Mouse (Mus musculus) small intestine, adult 2 months (tissue): ENCODE results near the gene Padi2. TPM values are rescaled to one million over a fixed set of nuclear protein-coding genes. Genes with fewer than 3 reads are reported as not detected.

Experiments
- H3K27ac ChIP-seq: fragments of 200-500 bp; 2 replicates; pipeline ENCODE4 v1.5.1; 2012; ENCODE audit warnings: low read depth, low read length, control low read depth, inconsistent platforms; ENCODE audit not compliant: insufficient read depth
- H3K27me3 ChIP-seq: fragments of 200-500 bp; 2 replicates; pipeline ENCODE4 v1.6.1; 2012; ENCODE audit warnings: mild to moderate bottlenecking, moderate library complexity, low read length, inconsistent platforms; ENCODE audit not compliant: control insufficient read depth, insufficient read depth
- H3K36me3 ChIP-seq: fragments of 200-500 bp; 2 replicates; pipeline ENCODE4 v1.6.1; 2012; ENCODE audit warnings: mild to moderate bottlenecking, low read length, control low read depth, inconsistent platforms; ENCODE audit not compliant: control insufficient read depth, insufficient read depth
- H3K4me1 ChIP-seq: fragments of 200-500 bp; 2 replicates; pipeline ENCODE4 v1.6.1; 2012; ENCODE audit warnings: low read length, inconsistent platforms, mixed read lengths; ENCODE audit not compliant: control insufficient read depth, insufficient read depth, insufficient read length
- H3K4me3 ChIP-seq: fragments of 200-500 bp; 2 replicates; pipeline ENCODE4 v1.5.1; 2012; ENCODE audit warnings: low read depth, mild to moderate bottlenecking, control low read depth, inconsistent platforms, low read length, moderate library complexity
- CTCF ChIP-seq: fragments of 200-500 bp; IDR thresholded peaks from 2 replicates; pipeline ENCODE4 v1.5.1; 2012; ENCODE audit warnings: low read depth, mild to moderate bottlenecking, control low read depth, inconsistent platforms, low read length, moderate library complexity, mixed read lengths; ENCODE audit not compliant: insufficient replicate concordance, insufficient read length; ENCODE audit errors: extremely low read depth
- POLR2A ChIP-seq: fragments of 200-500 bp; IDR thresholded peaks from 2 replicates; pipeline ENCODE4 v1.6.1; 2012; ENCODE audit warnings: low read depth, mild to moderate bottlenecking, control low read depth, inconsistent platforms, low read length, moderate library complexity
- WGBS: fragments of 180-500 bp; shearing (Covaris S2); methylation state at CpG from one replicate; pipeline ENCODE4 v1.1.7; 2018; 5-methylcytosine and 5-hydroxymethylcytosine counted together
- polyA plus RNA-seq: library from polyadenylated mRNA; depleted of rRNA; stranded (reverse); fragments of >200 nt; gene quantifications from 2 replicates; pipeline ENCODE4 v1.2.3, GENCODE M21; 2012

The Padi2 gene
- polyA plus RNA-seq, 1 experiment: 2.3 TPM

- H3K36me3 ChIP-seq: no peaks in the 10 kb centered on the region
- no peaks in the 10 kb centered on the region for H3K27me3 ChIP-seq
- 82% methylated on average over 4 of the region's 4 CpGs for WGBS
- H3K4me3 ChIP-seq: peak overlapping the region; percentile 37; the same call in 1 of the 2 replicates
- no peaks in the 10 kb centered on the region for H3K4me1 ChIP-seq
- H3K27ac ChIP-seq: peak overlapping the region; percentile 88
- TF ChIP-seq POLR2A (no peak), CTCF (no peak)
Observed at GRCm38 (mm10) chr4:140945571-140945970, 39.4 kb downstream of the Padi2 start.

GRCm38 (mm10) chr4:140946048-140946447 is 39.9 kb downstream of the Padi2 start:
- Histone ChIP-seq H3K36me3 (no peaks in the 10 kb centered on the region), H3K4me1 (no peaks in the 10 kb centered on the region), H3K4me3 (no peak overlapping the region; the same call in 1 of the 2 replicates), H3K27ac (peak overlapping the region; percentile 16; the same call in 1 of the 2 replicates), H3K27me3 (no peaks in the 10 kb centered on the region)
- 29% methylated on average over 4 of the region's 4 CpGs for WGBS
- no peak for TF ChIP-seq POLR2A
- TF ChIP-seq CTCF: no peak

- Histone ChIP-seq H3K4me1 (peaks cover 3% of the 10 kb centered on the region), H3K36me3 (no peaks in the 10 kb centered on the region), H3K4me3 (no peak overlapping the region), H3K27me3 (no peaks in the 10 kb centered on the region), H3K27ac (peak overlapping the region; percentile 37; the same call in 1 of the 2 replicates)
- TF ChIP-seq CTCF (no peak), POLR2A (no peak)
- 75% methylated on average over 14 of the region's 14 CpGs for WGBS
Observed at GRCm38 (mm10) chr4:140946580-140947205, 40.5 kb downstream of the Padi2 start.

GRCm38 (mm10) chr4:140947487-140948440 is 41.6 kb downstream of the Padi2 start:
- Histone ChIP-seq H3K27ac (peak overlapping the region; percentile 62), H3K36me3 (no peaks in the 10 kb centered on the region), H3K4me1 (peaks cover 4% of the 10 kb centered on the region), H3K27me3 (no peaks in the 10 kb centered on the region), H3K4me3 (no peak overlapping the region)
- 77% methylated on average over 12 of the region's 12 CpGs for WGBS
- no peak for TF ChIP-seq CTCF
- no peak for TF ChIP-seq POLR2A

- WGBS: 46% methylated on average over 6 of the region's 6 CpGs
- H3K36me3 ChIP-seq: no peaks in the 10 kb centered on the region
- H3K27me3 ChIP-seq: no peaks in the 10 kb centered on the region
- peaks cover 4% of the 10 kb centered on the region for H3K4me1 ChIP-seq
- TF ChIP-seq POLR2A (no peak), CTCF (no peak)
- peak overlapping the region; percentile 62 for H3K27ac ChIP-seq
- no peak overlapping the region for H3K4me3 ChIP-seq
Observed at GRCm38 (mm10) chr4:140948481-140948880, 42.3 kb downstream of the Padi2 start.

GRCm38 (mm10) chr4:140949052-140949451 is 42.9 kb downstream of the Padi2 start:
- 88% methylated on average over 8 of the region's 8 CpGs for WGBS
- H3K4me3 ChIP-seq: no peak overlapping the region

GRCm38 (mm10) chr4:140949616-140950015 is 43.5 kb downstream of the Padi2 start:
- Histone ChIP-seq H3K4me1 (peaks cover 4% of the 10 kb centered on the region), H3K4me3 (no peak overlapping the region), H3K27ac (peak overlapping the region; percentile 62), H3K27me3 (no peaks in the 10 kb centered on the region), H3K36me3 (no peaks in the 10 kb centered on the region)
- TF ChIP-seq CTCF: no peak
- TF ChIP-seq POLR2A: no peak
- 82% methylated on average over 16 of the region's 16 CpGs for WGBS

More at GRCm38 (mm10) chr4:140949052-140949451, 42.9 kb downstream of the Padi2 start:
- TF ChIP-seq CTCF: no peak
- no peak for TF ChIP-seq POLR2A
- no peaks in the 10 kb centered on the region for H3K36me3 ChIP-seq
- peaks cover 4% of the 10 kb centered on the region for H3K4me1 ChIP-seq
- peak overlapping the region; percentile 62 for H3K27ac ChIP-seq
- H3K27me3 ChIP-seq: no peaks in the 10 kb centered on the region
